Mouse (Mus musculus) R1 (cell line): ENCODE data around the gene Ccnl2.
A peak's percentile ranks its signal among the peaks of the same experiment; 100 is the strongest.
"Not testable (repeated sequence)": the region's sequence is repeated elsewhere in the genome, so short reads cannot be mapped to it uniquely, and the experiment has no call there.

ENCODE experiments used
- DNase-seq: peaks from one replicate; pipeline ENCODE4 v3.0.0-alpha.2; 2018; ENCODE audit warnings: low read depth, low spot score

Ccnl2 gene

GRCm38 (mm10) chr4:155811929-155812664, at the start of gene Ccnl2:
Ccnl2 (plus strand) TSS chr4:155812489.
- peak; percentile 97 for DNase-seq

- DNase-seq, result peak; percentile 28
These were observed 42.8 kb upstream of the Ccnl2 start for GRCm38 (mm10) chr4:155769496-155769879.

GRCm38 (mm10) chr4:155769880-155770512, 42.3 kb upstream of the Ccnl2 start:
- peak; percentile 88 for DNase-seq

- no peak for DNase-seq
These were observed 41.7 kb upstream of the Ccnl2 start for GRCm38 (mm10) chr4:155770626-155771025.

- no peak for DNase-seq
These were observed 40.6 kb upstream of the Ccnl2 start for GRCm38 (mm10) chr4:155771706-155772105.

- no peak for DNase-seq
These were observed 39.5 kb upstream of the Ccnl2 start for GRCm38 (mm10) chr4:155772786-155773185.

GRCm38 (mm10) chr4:155773335-155774078, 38.8 kb upstream of the Ccnl2 start:
- no peak for DNase-seq

- DNase-seq, result peak; percentile 91
These were observed 38.0 kb upstream of the Ccnl2 start, which contains the start of gene Vwa1 for GRCm38 (mm10) chr4:155774280-155774754. Vwa1 (minus strand) TSS chr4:155774698.

- DNase-seq, result peak; percentile 66
These were observed 37.1 kb upstream of the Ccnl2 start for GRCm38 (mm10) chr4:155774971-155775740.

GRCm38 (mm10) chr4:155775855-155776254, 36.4 kb upstream of the Ccnl2 start:
- DNase-seq, result no peak

- no peak for DNase-seq
These were observed 35.5 kb upstream of the Ccnl2 start for GRCm38 (mm10) chr4:155776704-155777335.

GRCm38 (mm10) chr4:155777816-155778215, 34.5 kb upstream of the Ccnl2 start:
- DNase-seq, result no peak

GRCm38 (mm10) chr4:155779498-155779897, 32.8 kb upstream of the Ccnl2 start:
- no peak for DNase-seq

GRCm38 (mm10) chr4:155780895-155781294, 31.4 kb upstream of the Ccnl2 start:
- no peak for DNase-seq

GRCm38 (mm10) chr4:155783486-155784080, 28.7 kb upstream of the Ccnl2 start:
- no peak for DNase-seq

GRCm38 (mm10) chr4:155784081-155784701, 28.1 kb upstream of the Ccnl2 start:
- peak; percentile 86 for DNase-seq

- no peak for DNase-seq
These were observed 27.0 kb upstream of the Ccnl2 start for GRCm38 (mm10) chr4:155785246-155785645.

- DNase-seq, result peak; percentile 55
These were observed 26.5 kb upstream of the Ccnl2 start, which contains the start of gene Tmem88b for GRCm38 (mm10) chr4:155785819-155786218. Tmem88b (minus strand) TSS chr4:155785874.

- DNase-seq, result no peak
These were observed 24.0 kb upstream of the Ccnl2 start for GRCm38 (mm10) chr4:155788300-155788699.

- not testable (repeated sequence) for DNase-seq
These were observed 23.5 kb upstream of the Ccnl2 start for GRCm38 (mm10) chr4:155788833-155789232.
